Mouse (Mus musculus): ENCODE data around the gene Naaladl2.

Gene Naaladl2

GRCm38 (mm10) chr3:23972747-23973667 is 1171.1 kb downstream of the Naaladl2 start:
- DNase-seq (ENCODE audit: extremely low spot score): no peak

GRCm38 (mm10) chr3:23962961-23963621 is 1181.0 kb downstream of the Naaladl2 start:
- DNase-seq (ENCODE audit: extremely low spot score): no peak

- no peak for DNase-seq (ENCODE audit: extremely low spot score)
Measured at GRCm38 (mm10) chr3:23946182-23946581, 1197.9 kb downstream of the Naaladl2 start.

GRCm38 (mm10) chr3:23937299-23937698 is 1206.8 kb downstream of the Naaladl2 start:
- DNase-seq (ENCODE audit: extremely low spot score): peak; percentile 17

GRCm38 (mm10) chr3:23928097-23928496 is 1216.0 kb downstream of the Naaladl2 start:
- DNase-seq (ENCODE audit: extremely low spot score): no peak

GRCm38 (mm10) chr3:23907682-23908081 is 1236.4 kb downstream of the Naaladl2 start:
- no peak for DNase-seq (ENCODE audit: extremely low spot score)

- no peak for DNase-seq (ENCODE audit: extremely low spot score)
Measured at GRCm38 (mm10) chr3:23865688-23866087, 1278.4 kb downstream of the Naaladl2 start.

- DNase-seq (ENCODE audit: extremely low spot score): no peak
Measured at GRCm38 (mm10) chr3:23857275-23857674, 1286.8 kb downstream of the Naaladl2 start.

- DNase-seq (ENCODE audit: extremely low spot score): no peak
Measured at GRCm38 (mm10) chr3:23817585-23817984, 1326.5 kb downstream of the Naaladl2 start.

- DNase-seq (ENCODE audit: extremely low spot score): no peak
Measured at GRCm38 (mm10) chr3:23758746-23759145, 1385.3 kb downstream of the Naaladl2 start.

Data from embryo, embryonic 9.5 days (tissue).